Mouse (Mus musculus): ENCODE results near the gene Sstr4.

DNA sequence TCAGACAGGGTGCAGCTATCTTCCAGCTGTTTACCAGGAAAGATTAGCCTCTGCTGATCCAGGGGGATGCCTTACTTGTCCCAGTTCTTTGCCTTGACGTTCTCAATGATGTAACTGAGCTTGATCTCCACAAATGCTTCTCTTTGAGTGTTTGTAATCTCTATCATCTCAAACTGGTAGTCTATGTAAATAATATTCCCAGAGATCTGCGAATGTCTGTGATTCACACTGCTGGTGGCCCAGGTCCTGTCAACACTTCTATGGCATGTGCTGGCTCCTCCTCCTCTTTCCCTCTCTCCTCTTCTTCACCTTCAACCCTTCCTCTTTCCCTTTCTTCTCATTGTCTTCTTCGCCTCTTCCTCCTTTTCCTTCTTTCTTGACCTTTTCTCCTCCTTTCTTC lies 24.0 kb downstream of the Sstr4 start:
- no peak for TF ChIP-seq POLR2A (IDR thresholded peaks at IDR 0.05; ENCODE audit: control insufficient read depth, low read depth, low read length)
- TF ChIP-seq CTCF (IDR thresholded peaks at IDR 0.05; ENCODE audit: control insufficient read depth, insufficient read depth, insufficient replicate concordance, low read depth, low read length): no peak
